Mouse (Mus musculus) urinary bladder, postnatal 14 days (tissue): ENCODE measurements around the gene Diaph3.
"Not testable (repeated sequence)": the region's sequence is repeated elsewhere in the genome, so short reads cannot be mapped to it uniquely, and the experiment has no call there.

Experiments
- DNase-seq: peaks from one replicate; pipeline ENCODE4 v3.0.0; 2021; ENCODE audit warnings: low spot score

Diaph3 gene

GRCm38 (mm10) chr14:87140963-87141486, at the start of gene Diaph3:
Gene Diaph3, minus strand, starts transcription at chr14:87141235.
- peak; percentile 99 for DNase-seq

GRCm38 (mm10) chr14:87190685-87191084, 49.6 kb upstream of the Diaph3 start:
- no peak for DNase-seq

- no peak for DNase-seq
Observed at GRCm38 (mm10) chr14:87171577-87171976, 30.5 kb upstream of the Diaph3 start.

- no peak for DNase-seq
Observed at GRCm38 (mm10) chr14:87169151-87169550, 28.1 kb upstream of the Diaph3 start.

GRCm38 (mm10) chr14:87155621-87156238, 14.7 kb upstream of the Diaph3 start:
- DNase-seq: no peak

- no peak for DNase-seq
Observed at GRCm38 (mm10) chr14:87149684-87150083, 8.6 kb upstream of the Diaph3 start.

- no peak for DNase-seq
Observed at GRCm38 (mm10) chr14:87146704-87147103, 5.7 kb upstream of the Diaph3 start.

GRCm38 (mm10) chr14:87145351-87145750, 4.3 kb upstream of the Diaph3 start:
- no peak for DNase-seq

GRCm38 (mm10) chr14:87141777-87142176, 742 bp upstream of the Diaph3 start:
- no peak for DNase-seq

- DNase-seq: peak; percentile 26
Observed at GRCm38 (mm10) chr14:87140327-87140962, 590 bp downstream of the Diaph3 start.

- no peak for DNase-seq
Observed at GRCm38 (mm10) chr14:87126076-87126639, 14.9 kb downstream of the Diaph3 start.

GRCm38 (mm10) chr14:87125492-87125891, 15.5 kb downstream of the Diaph3 start:
- no peak for DNase-seq

GRCm38 (mm10) chr14:87123091-87123490, 17.9 kb downstream of the Diaph3 start:
- DNase-seq: no peak

GRCm38 (mm10) chr14:87121868-87122267, 19.2 kb downstream of the Diaph3 start:
- no peak for DNase-seq

- DNase-seq: no peak
Observed at GRCm38 (mm10) chr14:87110634-87111033, 30.4 kb downstream of the Diaph3 start.

GRCm38 (mm10) chr14:87099380-87100088, 41.5 kb downstream of the Diaph3 start:
- no peak for DNase-seq

- no peak for DNase-seq
Observed at GRCm38 (mm10) chr14:87098093-87098492, 42.9 kb downstream of the Diaph3 start.

- no peak for DNase-seq
Observed at GRCm38 (mm10) chr14:87091522-87091921, 49.5 kb downstream of the Diaph3 start.

- DNase-seq: no peak
Observed at GRCm38 (mm10) chr14:87091108-87091507, 49.9 kb downstream of the Diaph3 start.

GRCm38 (mm10) chr14:87088928-87089327, 52.1 kb downstream of the Diaph3 start:
- no peak for DNase-seq

GRCm38 (mm10) chr14:87088456-87088855, 52.6 kb downstream of the Diaph3 start:
- no peak for DNase-seq

- no peak for DNase-seq
Observed at GRCm38 (mm10) chr14:87087996-87088395, 53.0 kb downstream of the Diaph3 start.

- not testable (repeated sequence) for DNase-seq
Observed at GRCm38 (mm10) chr14:87084906-87085305, 56.1 kb downstream of the Diaph3 start.
